Comparison of ENCODE assay signal across 12 mouse cellular contexts in genomic region chr6:30653518-30653917, GRCm38 (mm10). TPM values are rescaled to one million over a fixed set of nuclear protein-coding genes. Genes with fewer than 3 reads are reported as not detected.
DNase-seq lines count a peak whose midpoint lies in the region; ATAC-seq lines count a peak whose summit lies in the region.
"Had no signal": no experiment of that assay in that cellular context is flagged by ENCODE, and none has a peak within 500 bp of the region (broad histone marks: within the 10 kb centered on the region; RNA-seq: fewer than 3 reads in every experiment).

No protein-coding gene starts in this region.

- ATAC-seq in forebrain, embryonic 11.5 days (replicated peaks; ENCODE audit: low FRiP score), result no peak
- no peak for ATAC-seq in lung, embryonic 15.5 days (ENCODE audit: borderline replicate concordance, extremely low read depth, low FRiP score, low TSS enrichment)
- no peak for ATAC-seq in hindbrain, embryonic 16.5 days
- ATAC-seq in neural tube, embryonic 13.5 days (ENCODE audit: low read depth), result no peak

- H3K36me3 ChIP-seq in forebrain, embryonic 10.5 days (replicated peaks), result peaks cover 13% of the 10 kb centered on the region
- no peaks in the 10 kb centered on the region for H3K36me3 ChIP-seq in forebrain, embryonic 11.5 days (ENCODE audit: control insufficient read depth, insufficient read depth, low read length)
- no peaks in the 10 kb centered on the region for H3K36me3 ChIP-seq in lung, embryonic 15.5 days
- H3K36me3 ChIP-seq in hindbrain, embryonic 16.5 days (ENCODE audit: control insufficient read depth, insufficient read depth, low read length), result no peaks in the 10 kb centered on the region
- no peaks in the 10 kb centered on the region for H3K36me3 ChIP-seq in neural tube, embryonic 13.5 days

- peak overlapping the region; percentile 78 for H3K27ac ChIP-seq in forebrain, embryonic 10.5 days
- H3K27ac ChIP-seq in forebrain, embryonic 11.5 days (ENCODE audit: low read depth, low read length), result no peak overlapping the region
- H3K27ac ChIP-seq in lung, embryonic 15.5 days, result peak overlapping the region; percentile 72
- peak overlapping the region; percentile 51 for H3K27ac ChIP-seq in hindbrain, embryonic 16.5 days (ENCODE audit: low read depth, low read length)
- H3K27ac ChIP-seq in neural tube, embryonic 13.5 days (replicated peaks), result peak overlapping the region; percentile 78

- H3K4me3 ChIP-seq in forebrain, embryonic 10.5 days, result no peak overlapping the region
- H3K4me3 ChIP-seq in forebrain, embryonic 11.5 days (ENCODE audit: low read depth, low read length), result no peak overlapping the region
- H3K4me3 ChIP-seq in lung, embryonic 15.5 days, result no peak overlapping the region
- H3K4me3 ChIP-seq in hindbrain, embryonic 16.5 days (ENCODE audit: low read length), result no peak overlapping the region
- H3K4me3 ChIP-seq in neural tube, embryonic 13.5 days, result no peak overlapping the region

- no peak overlapping the region for H3K4me2 ChIP-seq in forebrain, embryonic 11.5 days (ENCODE audit: low read depth, low read length, severe bottlenecking)
- H3K4me2 ChIP-seq in lung, embryonic 15.5 days, result no peak overlapping the region
- no peak overlapping the region for H3K4me2 ChIP-seq in hindbrain, embryonic 16.5 days (ENCODE audit: low read length)
- no peak overlapping the region for H3K4me2 ChIP-seq in neural tube, embryonic 13.5 days

- H3K9me3 ChIP-seq in forebrain, embryonic 10.5 days, result no peaks in the 10 kb centered on the region
- no peaks in the 10 kb centered on the region for H3K9me3 ChIP-seq in forebrain, embryonic 11.5 days (ENCODE audit: control insufficient read depth, low read length)
- no peaks in the 10 kb centered on the region for H3K9me3 ChIP-seq in lung, embryonic 15.5 days
- H3K9me3 ChIP-seq in hindbrain, embryonic 16.5 days (ENCODE audit: control insufficient read depth, low read length), result no peaks in the 10 kb centered on the region
- H3K9me3 ChIP-seq in neural tube, embryonic 13.5 days, result no peaks in the 10 kb centered on the region

- H3K9ac ChIP-seq in forebrain, embryonic 11.5 days (ENCODE audit: low read length), result no peak overlapping the region
- H3K9ac ChIP-seq in lung, embryonic 15.5 days, result no peak overlapping the region
- no peak overlapping the region for H3K9ac ChIP-seq in hindbrain, embryonic 16.5 days (ENCODE audit: low read depth, low read length)
- no peak overlapping the region for H3K9ac ChIP-seq in neural tube, embryonic 13.5 days

- 87% methylated on average over 6 of the region's 6 CpGs for WGBS in forebrain, embryonic 10.5 days
- WGBS in forebrain, embryonic 11.5 days, result 88% methylated on average over 6 of the region's 6 CpGs
- 55% methylated on average over 6 of the region's 6 CpGs for WGBS in lung, embryonic 15.5 days
- WGBS in hindbrain, embryonic 16.5 days, result 66% methylated on average over 6 of the region's 6 CpGs
- 62% methylated on average over 6 of the region's 6 CpGs for WGBS in neural tube, embryonic 13.5 days

- H3K4me1 ChIP-seq in forebrain, embryonic 10.5 days, result peaks cover 70% of the 10 kb centered on the region
- H3K4me1 ChIP-seq in forebrain, embryonic 11.5 days (replicated peaks; ENCODE audit: control insufficient read depth, insufficient read depth, low read length), result peaks cover 25% of the 10 kb centered on the region
- H3K4me1 ChIP-seq in lung, embryonic 15.5 days, result peaks cover 46% of the 10 kb centered on the region
- H3K4me1 ChIP-seq in hindbrain, embryonic 16.5 days (ENCODE audit: control insufficient read depth, insufficient read depth, low read depth, low read length), result peaks cover 37% of the 10 kb centered on the region
- peaks cover 51% of the 10 kb centered on the region for H3K4me1 ChIP-seq in neural tube, embryonic 13.5 days (replicated peaks)

- DNase-seq in forebrain, embryonic 10.5 days (ENCODE audit: extremely low spot score, low spot score), result no peak
- DNase-seq in forebrain, embryonic 11.5 days (ENCODE audit: low spot score), result no peak
- DNase-seq in lung, postnatal 25 days (ENCODE audit: low spot score), result no peak
- DNase-seq in gastrocnemius, postnatal 36 days, result no peak
- no peak for DNase-seq in left cerebral cortex, postnatal 14 days (ENCODE audit: low spot score in 2 of 2)
- DNase-seq: cerebellum, postnatal 36 days had no signal

- intact Hi-C loops in gastrocnemius, postnatal 36 days (cut with DNase I), result no loop called here
- intact Hi-C loops in left cerebral cortex, postnatal 14 days (cut with DNase I), result no loop called here

- peaks cover 4% of the 10 kb centered on the region for H3K27me3 ChIP-seq in forebrain, embryonic 10.5 days (ENCODE audit: poor library complexity, severe bottlenecking)
- H3K27me3 ChIP-seq in forebrain, embryonic 11.5 days (ENCODE audit: control insufficient read depth, insufficient read depth, low read length), result no peaks in the 10 kb centered on the region
- H3K27me3 ChIP-seq in lung, embryonic 15.5 days, result no peaks in the 10 kb centered on the region
- no peaks in the 10 kb centered on the region for H3K27me3 ChIP-seq in hindbrain, embryonic 16.5 days (replicated peaks; ENCODE audit: control insufficient read depth, insufficient read depth, low read length)
- no peaks in the 10 kb centered on the region for H3K27me3 ChIP-seq in neural tube, embryonic 13.5 days

RNA-seq across cellular contexts. Expression of gene Cpa1, which starts 14.5 kb away (rescaled TPM):
- 0.21 TPM in 1 of 2 replicates, not detected in the other for polyA plus RNA-seq in forebrain, embryonic 10.5 days (2016; fragmentation: Nextera tagmentation; extraction: Ambion mirVana)
- 0.16 TPM in 1 of 2 replicates, not detected in the other for polyA plus RNA-seq in forebrain, embryonic 11.5 days (2014; fragmentation: Nextera tagmentation; extraction: Ambion mirVana)
- 3.5 and 6.5 TPM in 2 replicates for polyA plus RNA-seq in lung, embryonic 15.5 days (2015; fragmentation: Nextera tagmentation; extraction: Ambion mirVana)
- 0.85 and 0.90 TPM in 2 replicates for polyA plus RNA-seq in hindbrain, embryonic 16.5 days (2015; fragmentation: Nextera tagmentation; extraction: Ambion mirVana)
- polyA plus RNA-seq in neural tube, embryonic 13.5 days (2015; fragmentation: Nextera tagmentation; extraction: Ambion mirVana), result 0.25 and 0.52 TPM in 2 replicates
- total RNA-seq in gastrocnemius, postnatal 36 days (2021), result not detected
- not detected for total RNA-seq in left cerebral cortex, postnatal 14 days (2021)
- total RNA-seq: MEL had no signal

RNA-seq across cellular contexts. Expression of gene Cep41, which starts 40.0 kb away (rescaled TPM):
- polyA plus RNA-seq in forebrain, embryonic 10.5 days (2016; fragmentation: Nextera tagmentation; extraction: Ambion mirVana), result 15.9 and 22.1 TPM in 2 replicates
- polyA plus RNA-seq in forebrain, embryonic 11.5 days (2014; fragmentation: Nextera tagmentation; extraction: Ambion mirVana), result 21.6 and 24.1 TPM in 2 replicates
- polyA plus RNA-seq in lung, embryonic 15.5 days (2015; fragmentation: Nextera tagmentation; extraction: Ambion mirVana), result 12.1 and 13.0 TPM in 2 replicates
- polyA plus RNA-seq in hindbrain, embryonic 16.5 days (2015; fragmentation: Nextera tagmentation; extraction: Ambion mirVana), result 10.4 and 14.1 TPM in 2 replicates
- polyA plus RNA-seq in neural tube, embryonic 13.5 days (2015; fragmentation: Nextera tagmentation; extraction: Ambion mirVana), result 12.2 and 17.4 TPM in 2 replicates
- total RNA-seq in gastrocnemius, postnatal 36 days (2021), result under 1 TPM; 0.47 to 0.79 TPM
- 1 to 10 TPM; 7.2 to 7.4 TPM for total RNA-seq in left cerebral cortex, postnatal 14 days (2021)

RNA-seq across cellular contexts. Expression of gene Cpa5, which starts 42.7 kb away (rescaled TPM):
- 0.51 and 0.84 TPM in 2 replicates for polyA plus RNA-seq in forebrain, embryonic 10.5 days (2016; fragmentation: Nextera tagmentation; extraction: Ambion mirVana)
- polyA plus RNA-seq in forebrain, embryonic 11.5 days (2014; fragmentation: Nextera tagmentation; extraction: Ambion mirVana), result 0.15 and 0.72 TPM in 2 replicates
- polyA plus RNA-seq in lung, embryonic 15.5 days (2015; fragmentation: Nextera tagmentation; extraction: Ambion mirVana), result 0.18 TPM in 1 of 2 replicates, not detected in the other
- 0.09 and 0.12 TPM in 2 replicates for polyA plus RNA-seq in hindbrain, embryonic 16.5 days (2015; fragmentation: Nextera tagmentation; extraction: Ambion mirVana)
- not detected in 2 replicates for polyA plus RNA-seq in neural tube, embryonic 13.5 days (2015; fragmentation: Nextera tagmentation; extraction: Ambion mirVana)
- not detected for total RNA-seq in gastrocnemius, postnatal 36 days (2021)
- total RNA-seq in left cerebral cortex, postnatal 14 days (2021), result not detected
- total RNA-seq: adrenal gland, postnatal 4 days; MEL had no signal
- polyA plus RNA-seq: spleen, adult 2 months had no signal
